Mouse (Mus musculus) embryonic facial prominence, embryonic 14.5 days (tissue): Measurements from ENCODE around the gene Acsl1. TPM values are rescaled to one million over a fixed set of nuclear protein-coding genes. Genes with fewer than 3 reads are reported as not detected.
A peak's percentile ranks its signal among the peaks of the same experiment; 100 is the strongest.
"Not testable (repeated sequence)": the region's sequence is repeated elsewhere in the genome, so short reads cannot be mapped to it uniquely, and the experiment has no call there.

Source experiments
- ATAC-seq: fragments of 200-750 bp; cut with Nextera tagmentation; 2 replicates; pipeline ENCODE4 v1.8.0; 2017; ENCODE audit warnings: low read depth, moderate number of reproducible peaks, moderate TSS enrichment
- DNase-seq: peaks from one replicate; pipeline ENCODE4 v3.0.0-alpha.2; 2015; ENCODE audit warnings: low spot score
- H3K27ac ChIP-seq: fragments of 300-500 bp; sonication (generic); replicated peaks from 2 replicates; pipeline ENCODE4 v1.5.1; 2014; ENCODE audit warnings: low read depth, mild to moderate bottlenecking, low read length, moderate library complexity
- H3K27me3 ChIP-seq: fragments of 300-500 bp; sonication (generic); replicated peaks from 2 replicates; pipeline ENCODE4 v1.6.1; 2014; ENCODE audit warnings: low read length; ENCODE audit not compliant: control insufficient read depth, insufficient read depth
- H3K36me3 ChIP-seq: fragments of 300-500 bp; sonication (generic); 2 replicates; pipeline ENCODE4 v1.6.1; 2014; ENCODE audit warnings: low read length, mixed read lengths; ENCODE audit not compliant: control insufficient read depth, insufficient read depth
- H3K4me1 ChIP-seq: fragments of 300-500 bp; sonication (generic); 2 replicates; pipeline ENCODE4 v1.6.1; 2014; ENCODE audit warnings: antibody characterized with exemption, low read length; ENCODE audit not compliant: control insufficient read depth, insufficient read depth
- H3K4me2 ChIP-seq: fragments of 300-500 bp; sonication (generic); 2 replicates; pipeline ENCODE4 v1.6.1; 2014; ENCODE audit warnings: low read depth, mild to moderate bottlenecking, low read length, moderate library complexity, mixed read lengths
- H3K4me3 ChIP-seq: fragments of 300-500 bp; sonication (generic); 2 replicates; pipeline ENCODE4 v1.5.1; 2014; ENCODE audit warnings: low read depth, mild to moderate bottlenecking, low read length
- H3K9ac ChIP-seq: fragments of 300-500 bp; sonication (generic); 2 replicates; pipeline ENCODE4 v1.6.1; 2014; ENCODE audit warnings: low read depth, mild to moderate bottlenecking, low read length, moderate library complexity, mixed read lengths
- H3K9me3 ChIP-seq: fragments of 300-500 bp; sonication (generic); 2 replicates; pipeline ENCODE4 v1.6.1; 2016; ENCODE audit warnings: low read length; ENCODE audit not compliant: control insufficient read depth
- WGBS: fragments of 180-500 bp; shearing (Covaris S2); extraction: QIAGEN DNeasy Blood & Tissue Kit; methylation state at CpG from one replicate; pipeline ENCODE4 v1.1.7; 2014; 5-methylcytosine and 5-hydroxymethylcytosine counted together
- polyA plus RNA-seq: library from polyadenylated mRNA; unstranded; fragments of >200 nt; fragmentation: Nextera tagmentation; extraction: Ambion mirVana; gene quantifications from 2 replicates; pipeline ENCODE4 v1.2.1, GENCODE M21; 2014

Gene Acsl1
- polyA plus RNA-seq, 1 experiment from 2014 or later = 33.9 TPM

DNA sequence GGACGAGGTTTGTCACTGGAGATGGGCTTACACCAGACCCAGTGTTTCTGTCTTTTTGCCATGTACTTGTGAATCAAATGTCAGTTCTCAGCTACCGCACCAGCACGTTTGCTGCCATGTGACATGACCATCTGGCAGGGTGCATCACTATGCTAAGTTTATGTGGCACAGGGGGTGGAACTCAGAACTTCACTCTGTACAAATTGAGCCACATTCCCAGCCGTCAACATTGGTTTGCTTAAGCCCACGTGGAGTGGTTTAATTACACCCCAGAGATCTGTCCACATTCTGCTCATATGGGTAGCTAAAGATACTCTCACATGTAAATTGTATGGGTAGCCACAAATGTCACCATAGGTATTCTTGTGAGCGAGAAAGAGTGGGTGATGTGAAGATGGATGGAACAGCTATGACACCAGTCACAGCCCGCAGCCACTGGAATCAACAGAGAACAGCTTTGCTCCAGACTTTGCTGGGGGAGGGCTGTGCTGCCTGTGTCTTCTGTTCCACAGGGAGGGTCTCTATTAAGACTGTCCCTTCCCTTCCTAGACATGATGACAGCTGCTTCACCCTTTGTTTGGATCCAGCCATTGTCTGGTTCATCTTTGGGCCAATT, 96.2 kb downstream of the Acsl1 start:
- peaks cover 22% of the 10 kb centered on the region for H3K36me3 ChIP-seq
- no peaks in the 10 kb centered on the region for H3K4me1 ChIP-seq
- no peak overlapping the region for H3K4me2 ChIP-seq
- 0 out of 2 replicates have a peak, but pooled peaks have one; percentile 23 for ATAC-seq
- WGBS = 68% methylated on average over 7 of the region's 7 CpGs
- no peaks in the 10 kb centered on the region for H3K27me3 ChIP-seq
- no peaks in the 10 kb centered on the region for H3K9me3 ChIP-seq
- no peak overlapping the region for H3K9ac ChIP-seq
- H3K27ac ChIP-seq = no peak overlapping the region
- H3K4me3 ChIP-seq = no peak overlapping the region
- peak; percentile 50 for DNase-seq

DNA sequence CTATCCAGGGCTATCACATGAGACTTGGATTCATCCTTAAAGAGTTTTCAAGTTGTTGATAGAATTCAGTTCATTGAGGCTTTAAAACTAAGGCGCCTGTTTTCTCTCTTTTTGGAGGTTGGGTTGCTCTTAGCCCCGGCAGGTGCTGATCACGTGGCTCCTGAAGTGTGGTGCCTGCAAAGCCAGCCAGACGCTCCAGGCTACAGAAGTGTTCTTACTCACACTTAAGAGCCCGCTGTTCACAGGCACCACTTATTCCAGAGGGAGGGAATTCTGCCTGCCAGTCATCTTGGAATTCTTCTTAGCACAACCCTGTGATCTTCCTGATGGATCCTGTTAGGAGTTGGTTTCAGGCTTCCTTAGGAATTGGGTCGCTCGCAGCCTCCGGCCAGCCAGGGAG, 97.1 kb downstream of the Acsl1 start:
- Histone ChIP-seq H3K4me2 (no peak overlapping the region), H3K9me3 (no peaks in the 10 kb centered on the region), H3K4me3 (no peak overlapping the region), H3K27me3 (no peaks in the 10 kb centered on the region), H3K27ac (no peak overlapping the region), H3K9ac (no peak overlapping the region), H3K36me3 (peaks cover 13% of the 10 kb centered on the region), H3K4me1 (no peaks in the 10 kb centered on the region)
- WGBS = 83% methylated on average over 8 of the region's 8 CpGs
- DNase-seq = no peak
- ATAC-seq = no peak

DNA sequence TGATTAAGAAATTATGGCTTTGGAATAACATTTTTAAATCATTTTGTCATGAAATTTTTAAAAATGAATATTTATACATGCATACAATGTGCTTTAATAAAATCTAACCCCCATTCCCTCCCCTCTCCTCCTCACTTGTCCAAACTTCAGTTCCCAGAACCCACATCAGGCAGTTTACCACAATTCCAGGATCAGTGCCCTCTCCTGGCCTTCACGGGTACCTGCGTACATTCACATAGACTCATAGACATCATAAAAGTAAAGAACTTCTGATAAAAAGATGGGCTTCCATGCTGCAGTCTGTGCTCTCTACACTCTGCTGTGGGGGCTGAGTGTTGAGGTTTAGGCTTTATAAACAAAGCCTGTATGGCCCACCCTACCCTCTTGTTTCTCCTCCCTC, 98.1 kb downstream of the Acsl1 start:
- H3K4me2 ChIP-seq = no peak overlapping the region
- DNase-seq (no peak), ATAC-seq (no peak)
- WGBS = 72% methylated on average over 2 of the region's 2 CpGs
- no peak overlapping the region for H3K9ac ChIP-seq
- no peaks in the 10 kb centered on the region for H3K4me1 ChIP-seq
- H3K4me3 ChIP-seq = no peak overlapping the region
- H3K9me3 ChIP-seq = no peaks in the 10 kb centered on the region
- H3K27me3 ChIP-seq = no peaks in the 10 kb centered on the region
- H3K27ac ChIP-seq = no peak overlapping the region
- peaks cover 10% of the 10 kb centered on the region for H3K36me3 ChIP-seq

DNA sequence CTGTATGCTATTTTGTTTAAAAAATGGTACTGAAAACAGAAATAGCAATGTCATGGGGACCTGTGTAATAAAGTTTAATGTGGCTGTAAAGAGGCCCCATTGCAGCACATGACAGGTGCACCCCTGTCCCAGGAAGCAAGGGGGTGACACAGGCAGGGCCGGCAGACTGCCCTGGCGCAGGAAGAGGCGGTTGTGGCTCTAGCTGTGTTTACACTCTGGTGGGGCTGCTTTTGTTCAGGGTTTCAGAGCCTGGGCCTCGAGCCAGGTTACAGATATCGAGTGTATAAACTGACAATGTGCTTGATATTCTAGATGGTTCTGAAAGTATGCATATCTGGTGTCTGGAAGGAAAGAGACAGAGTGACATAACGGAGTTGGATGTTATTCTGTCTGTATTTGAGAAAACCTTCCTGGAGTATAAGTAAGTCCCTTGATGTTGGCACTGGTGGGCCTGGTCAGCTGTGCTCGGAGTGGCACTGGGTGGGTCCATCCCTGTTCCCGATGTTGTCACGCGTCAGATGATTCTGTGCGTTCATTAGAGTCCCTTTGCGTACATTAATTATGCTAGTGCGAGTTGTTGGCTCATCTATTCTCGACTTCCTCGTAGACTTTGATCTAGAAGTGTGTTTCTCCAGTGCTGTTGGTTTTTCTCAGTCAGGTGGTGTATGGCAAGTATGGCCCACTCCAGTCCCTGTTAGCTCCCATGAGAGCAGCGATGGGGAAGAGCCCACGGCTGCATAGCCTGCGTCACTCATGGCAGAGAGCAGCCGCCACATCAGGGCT, 99.0 kb downstream of the Acsl1 start:
- no peak overlapping the region for H3K4me2 ChIP-seq
- no peaks in the 10 kb centered on the region for H3K27me3 ChIP-seq
- H3K4me3 ChIP-seq = no peak overlapping the region
- DNase-seq (peak; percentile 59), ATAC-seq (peak; percentile 56; the same call in 1 of the 2 replicates)
- no peaks in the 10 kb centered on the region for H3K4me1 ChIP-seq
- H3K27ac ChIP-seq = no peak overlapping the region
- H3K9ac ChIP-seq = no peak overlapping the region
- H3K9me3 ChIP-seq = no peaks in the 10 kb centered on the region
- 84% methylated on average over 19 of the region's 19 CpGs for WGBS
- H3K36me3 ChIP-seq = peaks cover 16% of the 10 kb centered on the region

DNA sequence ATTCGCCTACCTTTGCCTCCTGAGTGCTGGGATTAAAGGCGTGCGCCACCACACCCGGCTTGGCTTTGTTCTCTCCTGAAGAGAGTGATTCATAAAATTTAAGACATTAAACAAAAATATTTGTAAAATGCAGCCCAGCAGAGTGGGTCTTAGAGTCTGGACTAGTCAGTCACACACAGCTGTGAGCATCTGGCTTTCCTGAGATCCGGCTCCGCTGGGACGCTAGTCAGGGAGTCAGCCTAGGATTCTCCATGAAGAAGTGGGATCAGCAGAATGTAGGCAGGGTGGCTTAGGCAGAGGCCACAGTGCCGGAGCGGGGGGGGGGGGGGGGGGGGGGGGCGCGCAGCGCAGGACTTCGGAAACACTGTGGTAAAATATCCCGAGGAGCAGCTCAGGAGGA, 99.8 kb downstream of the Acsl1 start:
- peaks cover 21% of the 10 kb centered on the region for H3K36me3 ChIP-seq
- 90% methylated on average over 8 of the region's 14 CpGs for WGBS
- H3K4me3 ChIP-seq = no peak overlapping the region
- no peak overlapping the region for H3K9ac ChIP-seq
- DNase-seq (peak; percentile 24), ATAC-seq (no peak)
- H3K27me3 ChIP-seq = no peaks in the 10 kb centered on the region
- H3K4me2 ChIP-seq = no peak overlapping the region
- no peak overlapping the region for H3K27ac ChIP-seq
- no peaks in the 10 kb centered on the region for H3K4me1 ChIP-seq
- H3K9me3 ChIP-seq = no peaks in the 10 kb centered on the region

DNA sequence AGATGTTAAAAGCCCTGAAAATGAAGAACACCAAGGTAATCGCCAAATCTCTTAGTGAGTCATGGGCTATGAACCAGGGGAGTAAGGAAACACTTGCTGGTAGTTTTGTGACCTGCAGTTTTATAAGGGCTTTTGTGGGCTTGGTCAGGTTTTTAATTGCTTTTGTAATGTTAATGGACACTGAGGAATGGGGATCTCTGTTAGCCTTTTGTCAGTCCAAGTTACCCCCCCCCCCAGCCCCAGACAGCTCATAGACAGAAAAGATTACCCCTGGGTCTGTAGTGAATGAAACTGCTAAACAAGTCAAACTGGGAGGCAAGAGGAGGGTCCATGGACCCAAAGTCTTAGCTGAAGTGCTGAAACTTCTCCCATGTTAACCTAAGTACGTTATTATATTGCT, 102.6 kb downstream of the Acsl1 start:
- H3K27me3 ChIP-seq = no peaks in the 10 kb centered on the region
- H3K27ac ChIP-seq = no peak overlapping the region
- no peak overlapping the region for H3K9ac ChIP-seq
- no peak overlapping the region for H3K4me3 ChIP-seq
- no peak overlapping the region for H3K4me2 ChIP-seq
- DNase-seq = no peak
- no peaks in the 10 kb centered on the region for H3K9me3 ChIP-seq
- H3K36me3 ChIP-seq = peaks cover 46% of the 10 kb centered on the region
- no peaks in the 10 kb centered on the region for H3K4me1 ChIP-seq
- no peak for ATAC-seq
- WGBS = 90% methylated on average over 2 of the region's 2 CpGs

DNA sequence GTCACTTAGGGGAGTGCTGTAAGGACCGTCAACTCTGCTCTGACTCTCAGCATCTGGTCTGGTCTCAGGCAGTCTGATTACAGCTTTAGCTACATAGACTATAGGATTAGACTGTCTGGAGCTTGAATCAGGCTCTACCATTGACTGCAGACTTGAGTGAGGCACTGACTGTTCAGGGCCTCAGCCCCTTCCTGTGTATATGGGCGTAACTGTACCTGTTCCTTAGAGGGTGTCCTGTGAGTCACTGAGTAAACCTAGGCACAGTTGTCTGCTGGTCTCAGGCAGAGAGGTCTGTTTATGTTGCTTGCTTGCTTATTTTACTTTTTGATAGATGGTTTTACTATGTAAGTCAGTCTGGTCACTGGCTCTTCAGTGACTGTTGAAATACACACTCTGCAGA, 103.1 kb downstream of the Acsl1 start:
- H3K27me3 ChIP-seq = no peaks in the 10 kb centered on the region
- no peak overlapping the region for H3K27ac ChIP-seq
- peaks cover 51% of the 10 kb centered on the region for H3K36me3 ChIP-seq
- no peak overlapping the region for H3K4me3 ChIP-seq
- H3K4me2 ChIP-seq = no peak overlapping the region
- DNase-seq (no peak), ATAC-seq (no peak)
- H3K9ac ChIP-seq = no peak overlapping the region
- H3K4me1 ChIP-seq = no peaks in the 10 kb centered on the region
- H3K9me3 ChIP-seq = no peaks in the 10 kb centered on the region
- 78% methylated on average over 2 of the region's 2 CpGs for WGBS

DNA sequence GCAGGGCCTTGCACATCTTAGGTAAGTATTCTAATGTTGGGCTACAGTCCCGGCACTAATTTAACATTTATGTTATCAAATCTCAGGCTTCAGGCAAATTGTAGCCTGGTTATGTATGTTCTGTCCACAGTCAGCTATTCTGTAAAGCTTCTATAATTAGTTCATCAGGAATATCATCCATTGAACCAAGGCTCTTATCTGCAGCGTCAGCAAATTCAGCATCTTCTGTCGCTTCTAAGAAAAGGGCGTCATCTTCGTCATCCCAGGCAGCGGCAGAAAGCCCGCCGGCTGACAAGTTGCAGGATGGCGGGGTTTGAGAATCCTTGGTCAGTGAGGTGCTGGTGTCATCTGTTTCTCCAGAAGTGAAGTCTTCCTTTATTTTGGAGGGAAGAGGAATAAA, 108.0 kb downstream of the Acsl1 start:
- 95% methylated on average over 9 of the region's 9 CpGs for WGBS
- Histone ChIP-seq H3K9ac (no peak overlapping the region), H3K27me3 (no peaks in the 10 kb centered on the region), H3K27ac (no peak overlapping the region), H3K9me3 (no peaks in the 10 kb centered on the region), H3K4me2 (no peak overlapping the region), H3K4me3 (no peak overlapping the region), H3K36me3 (peaks cover 78% of the 10 kb centered on the region), H3K4me1 (no peaks in the 10 kb centered on the region)
- no peak for DNase-seq
- ATAC-seq = no peak

DNA sequence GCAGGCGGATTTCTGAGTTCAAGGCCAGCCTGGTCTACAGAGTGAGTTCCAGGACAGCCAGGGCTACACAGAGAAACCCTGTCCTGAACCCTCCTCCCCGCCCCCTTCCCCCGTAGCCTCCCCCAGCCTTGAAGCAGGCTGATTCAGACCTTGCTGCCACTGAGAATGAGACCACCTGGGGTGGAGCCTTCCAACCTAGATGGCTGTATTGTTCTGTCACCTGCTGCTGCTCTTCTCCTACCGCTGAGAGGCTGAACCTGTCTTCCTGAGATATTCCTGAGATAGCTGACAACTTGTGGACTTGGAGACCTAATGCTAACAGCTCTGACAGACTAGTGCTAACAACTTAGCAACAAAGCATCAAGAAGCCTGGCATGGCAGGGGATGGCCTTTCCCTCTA, 113.5 kb downstream of the Acsl1 start:
- H3K4me1 ChIP-seq, H3K4me2 ChIP-seq, H3K4me3 ChIP-seq, ATAC-seq, DNase-seq, H3K9me3 ChIP-seq, H3K27me3 ChIP-seq, H3K9ac ChIP-seq, H3K27ac ChIP-seq: not testable (repeated sequence)
- peaks cover 37% of the 10 kb centered on the region for H3K36me3 ChIP-seq
- WGBS = 46% methylated on average over 4 of the region's 4 CpGs
